Mouse (Mus musculus) erythroid progenitor cell, adult 5-6 weeks (primary cell): ENCODE results near the gene Pde4d. TPM values are rescaled to one million over a fixed set of nuclear protein-coding genes. Genes with fewer than 3 reads are reported as not detected.
"Not testable (repeated sequence)": the region's sequence is repeated elsewhere in the genome, so short reads cannot be mapped to it uniquely, and the experiment has no call there.

Source experiments
- ATAC-seq: replicated peaks from 2 replicates; pipeline ENCODE4 v1.8.0; 2016; ENCODE audit warnings: moderate number of reproducible peaks, mild to moderate bottlenecking, moderate TSS enrichment, inconsistent platforms; ENCODE audit not compliant: poor library complexity, low FRiP score, severe bottlenecking
- total RNA-seq, 2 experiments: library from RNA; stranded (forward) in 1 of 2; stranded (reverse) in 1 of 2; fragments of 150-400 nt in 1 of 2; fragments of 186-747, 209-891 nt in 1 of 2; gene quantifications; 2 replicates each; pipeline versions ENCODE4 v1.2.3 to v1.2.4; 2015 to 2017; ENCODE audit warnings: low replicate concordance in 2 of 2

Pde4d gene
- total RNA-seq, 2 experiments from 2014 or later = 61.3 to 82.2 TPM

DNA sequence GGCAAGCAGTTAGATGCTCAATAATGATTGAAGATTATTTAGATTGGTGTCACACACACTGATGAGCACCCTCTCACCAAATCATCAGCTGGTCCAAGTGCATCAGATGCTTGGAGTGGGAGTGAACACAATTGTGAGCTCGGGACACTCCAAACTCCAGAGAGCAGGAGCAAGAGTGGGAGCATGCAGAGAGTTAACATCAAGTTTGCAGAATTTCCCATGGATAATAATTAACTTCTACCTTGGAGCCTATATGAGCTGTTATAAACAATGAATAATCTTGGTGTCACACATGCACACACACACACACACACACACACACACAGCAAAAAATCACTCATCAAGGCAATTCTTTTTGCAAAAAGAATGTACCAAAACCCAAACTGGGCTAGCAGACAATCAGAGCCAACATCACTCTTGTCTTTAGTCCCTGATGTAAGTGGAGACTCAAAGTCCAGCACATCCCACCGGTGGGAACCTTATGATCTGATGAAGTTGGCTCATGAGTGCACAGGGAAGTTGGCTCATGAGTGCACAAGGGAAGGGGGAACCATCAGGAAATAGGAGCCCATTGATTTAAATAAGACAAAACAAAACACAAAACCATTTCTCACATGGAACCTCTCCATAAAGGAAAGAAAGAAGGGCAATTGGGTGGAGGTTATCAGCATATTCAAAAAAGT lies 1391.5 kb downstream of the Pde4d start:
- no peak for ATAC-seq

DNA sequence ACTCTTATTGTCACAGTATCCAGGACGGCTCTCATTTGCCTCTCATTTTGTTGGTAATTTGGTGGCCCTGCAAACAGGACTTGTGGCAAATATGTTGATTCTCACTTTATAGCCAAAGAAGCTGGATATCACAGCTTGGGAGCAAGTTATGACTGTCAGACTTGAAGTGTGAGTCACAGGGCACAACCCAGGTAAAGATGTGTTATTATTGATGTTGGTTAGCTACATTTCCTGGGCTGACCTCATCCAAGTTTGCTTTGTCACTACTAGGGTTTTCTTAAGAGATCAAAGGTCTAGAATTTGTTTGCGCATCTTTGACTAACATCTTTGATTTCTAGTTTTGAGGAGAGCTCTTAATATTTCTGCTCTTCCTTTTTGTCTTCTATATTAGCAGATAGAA lies 1393.2 kb downstream of the Pde4d start:
- ATAC-seq = no peak

DNA sequence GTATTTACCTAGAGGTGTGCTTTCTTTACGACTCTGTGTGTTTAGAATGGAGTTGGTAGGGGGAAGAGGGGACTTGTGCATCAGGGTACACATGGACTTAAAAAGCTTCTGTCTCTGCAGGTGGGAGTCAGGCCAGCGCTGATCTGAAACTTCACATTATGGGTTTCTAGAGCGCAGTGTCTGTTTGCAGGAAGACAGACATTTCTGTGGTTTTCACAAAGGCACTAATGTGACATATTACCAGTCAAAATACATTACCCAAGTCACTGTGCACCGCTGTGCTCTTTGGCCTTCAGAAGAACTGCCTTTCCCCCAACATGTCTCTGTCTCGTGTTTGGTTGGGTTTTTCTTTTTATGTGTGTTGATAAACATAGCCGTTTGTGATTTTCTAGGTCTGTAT lies 1395.1 kb downstream of the Pde4d start:
- no peak for ATAC-seq

DNA sequence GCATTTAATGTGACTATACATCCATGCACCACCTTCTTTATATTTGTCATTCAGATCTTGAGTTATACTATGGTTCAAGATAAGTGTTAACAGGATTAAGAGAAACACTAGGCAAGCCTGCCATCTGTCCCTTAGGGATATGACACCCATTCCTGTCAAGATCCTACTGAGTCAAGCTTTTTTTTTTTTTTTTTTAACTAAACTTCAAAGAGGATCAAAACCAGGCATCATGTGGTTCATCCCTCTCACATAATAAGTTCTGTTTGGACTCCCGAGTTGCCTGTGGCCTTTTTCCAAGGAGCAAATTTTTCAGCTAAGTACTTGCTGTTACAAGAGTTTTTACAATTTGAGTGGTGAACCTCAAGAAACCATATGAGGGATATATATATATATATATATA lies 1414.1 kb downstream of the Pde4d start:
- ATAC-seq = no peak

DNA sequence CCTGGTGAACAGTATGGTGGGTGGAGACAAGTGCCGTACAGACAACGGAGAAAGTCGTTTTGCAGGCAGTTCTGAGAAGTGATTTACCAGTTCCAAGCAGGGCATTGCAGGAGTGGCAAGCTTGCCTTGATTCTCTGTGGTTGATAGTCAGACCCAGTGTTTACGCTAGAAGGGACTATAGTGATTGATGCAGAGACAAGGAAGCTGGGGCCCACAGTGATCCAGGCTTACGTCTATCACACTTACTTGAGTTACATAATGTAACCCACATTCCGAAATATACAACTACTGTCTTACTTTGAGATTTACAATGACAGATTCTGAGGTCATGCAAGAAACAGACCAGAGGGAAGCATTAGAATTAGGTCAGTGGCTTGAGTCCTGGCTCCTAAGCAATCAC lies 1414.6 kb downstream of the Pde4d start:
- ATAC-seq = no peak

DNA sequence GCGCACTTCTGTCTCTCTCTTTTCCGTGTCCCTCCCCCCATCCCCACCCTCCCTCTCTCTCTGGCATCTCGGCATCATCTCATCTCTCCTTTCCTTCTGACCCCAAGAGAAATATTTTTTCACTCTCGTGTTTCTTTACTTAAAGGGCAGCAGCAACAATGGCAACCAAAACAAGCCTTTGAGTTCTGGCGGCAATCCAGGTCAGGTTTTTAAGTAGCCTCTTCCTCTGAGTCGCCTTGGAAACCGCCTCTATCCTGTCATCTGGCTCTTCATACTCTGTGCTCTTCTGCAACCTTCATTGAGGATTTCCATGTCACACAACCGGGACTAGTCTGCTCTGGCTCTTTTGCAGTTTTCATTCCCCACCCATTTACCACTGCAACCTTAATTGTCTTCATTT lies 1430.6 kb downstream of the Pde4d start:
- no peak for ATAC-seq

DNA sequence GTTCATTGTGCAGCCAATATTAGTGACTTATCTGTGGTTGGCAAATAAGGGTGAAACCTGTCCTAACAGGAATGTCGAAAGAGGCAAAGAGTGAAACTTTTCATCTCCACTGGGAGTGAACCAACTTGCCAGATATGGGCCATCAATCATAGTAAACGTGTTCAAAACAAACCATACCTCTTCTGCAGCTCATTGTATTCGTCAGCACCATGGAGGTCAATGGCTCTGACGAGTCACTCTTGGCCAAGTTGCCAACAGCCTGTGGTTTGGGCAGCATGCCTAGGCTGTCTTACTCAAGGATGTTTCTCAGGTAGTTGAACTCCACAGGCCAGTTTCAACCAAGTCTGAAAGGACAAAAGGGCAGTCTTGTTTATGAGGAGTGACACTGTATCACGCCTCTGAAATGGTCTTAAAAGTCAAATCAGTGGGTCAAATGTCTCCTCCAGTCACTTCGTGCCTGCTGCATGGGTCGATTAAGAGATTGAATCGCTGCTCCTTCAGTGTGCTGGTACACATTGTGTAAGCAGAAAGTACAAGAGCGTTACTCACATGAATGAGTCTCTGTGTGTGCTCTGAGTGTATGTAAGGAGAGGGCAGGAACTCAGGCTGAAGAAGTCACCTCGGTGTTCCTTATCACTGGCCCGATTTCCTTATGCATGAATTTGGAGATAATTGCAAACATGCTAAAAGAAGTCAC lies 1431.6 kb downstream of the Pde4d start:
- no peak for ATAC-seq

DNA sequence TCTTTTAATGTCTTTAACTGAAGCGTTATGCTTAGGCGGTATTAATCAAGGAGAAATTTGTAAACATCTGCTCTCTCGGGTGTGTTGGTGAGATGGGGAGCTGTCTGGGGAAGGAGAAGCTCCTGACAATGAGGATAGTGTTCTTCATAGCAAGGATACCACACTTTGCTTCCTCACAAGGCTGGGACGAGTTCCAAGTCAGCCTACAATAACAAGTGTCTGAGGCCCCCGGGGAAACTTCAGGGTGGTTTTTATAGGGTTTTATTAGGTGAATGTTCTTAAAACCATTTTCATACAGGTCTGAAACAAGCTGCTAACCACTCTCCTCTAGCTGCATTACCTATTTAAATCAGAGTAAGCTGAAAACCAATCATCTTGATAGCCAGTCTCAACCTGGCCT lies 1433.9 kb downstream of the Pde4d start:
- no peak for ATAC-seq

DNA sequence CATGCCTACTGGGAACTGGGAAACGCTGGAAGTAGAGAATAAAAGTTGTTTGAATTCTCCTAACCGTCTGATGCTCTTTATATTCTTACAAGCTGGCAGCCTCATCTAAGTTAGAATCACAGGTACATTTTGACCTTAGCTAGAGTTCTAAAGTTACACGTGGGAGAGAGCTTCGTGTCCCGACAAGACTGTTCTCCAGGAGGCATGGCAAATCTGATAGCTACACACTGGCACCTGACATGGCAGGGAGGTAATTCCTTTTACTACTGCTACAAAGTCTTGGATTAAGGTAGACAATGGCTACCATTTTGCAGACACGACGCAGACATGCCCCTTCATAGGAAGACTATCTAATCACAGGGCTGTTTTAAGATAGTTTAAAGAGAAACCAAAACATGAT lies 1435.1 kb downstream of the Pde4d start:
- ATAC-seq = no peak

DNA sequence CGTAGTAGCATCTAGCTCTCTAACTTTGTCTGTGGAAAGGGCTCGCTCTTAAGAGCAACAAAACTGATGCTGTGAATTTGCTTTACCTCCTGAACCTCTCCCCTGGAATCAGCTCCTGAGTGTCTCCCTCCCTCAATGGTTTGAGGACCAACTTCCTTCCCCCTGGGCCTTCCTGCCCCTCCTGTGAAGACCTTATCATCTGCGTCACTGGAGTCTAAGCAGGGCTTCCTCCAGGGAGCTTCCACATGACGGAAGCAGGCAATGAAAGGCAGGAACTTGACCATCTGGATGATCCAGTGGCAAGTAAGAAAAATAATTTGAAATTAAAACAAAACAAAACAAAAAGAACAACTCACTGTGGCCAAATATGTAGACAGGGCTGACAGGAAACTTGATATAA lies 1438.5 kb downstream of the Pde4d start:
- no peak for ATAC-seq

DNA sequence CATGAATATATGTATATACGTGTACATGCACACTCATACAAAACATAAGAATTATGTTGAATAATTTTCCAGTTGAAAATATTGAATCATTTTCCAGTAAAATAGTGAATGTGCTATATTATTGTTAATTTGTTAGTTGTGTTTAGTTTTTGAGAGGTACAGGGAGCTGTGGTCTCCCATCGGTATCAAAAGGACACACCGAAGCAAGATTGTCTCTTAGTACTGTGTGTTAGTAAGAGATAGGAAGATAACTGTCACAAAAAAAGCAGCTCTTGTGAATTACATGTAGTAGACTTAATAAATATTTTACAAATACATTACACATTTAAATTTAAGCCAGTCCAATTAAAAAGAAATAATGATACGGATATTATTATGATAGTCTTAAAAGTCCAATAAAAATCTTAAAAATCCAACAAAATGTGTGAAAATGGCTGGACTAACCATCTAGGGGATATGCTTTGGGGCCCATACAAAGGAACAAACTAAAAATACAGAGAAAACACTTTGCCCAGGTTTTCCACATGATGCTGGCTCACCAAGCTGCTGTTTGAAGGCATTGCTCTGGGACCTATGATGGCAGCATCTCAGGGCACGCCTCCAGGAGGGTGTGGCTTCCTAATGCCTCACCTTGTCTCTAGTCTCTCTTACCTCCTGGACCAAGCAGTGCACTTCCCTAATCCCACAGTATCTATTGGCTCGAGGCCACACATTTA lies 1441.6 kb downstream of the Pde4d start:
- ATAC-seq = peak; percentile 68

DNA sequence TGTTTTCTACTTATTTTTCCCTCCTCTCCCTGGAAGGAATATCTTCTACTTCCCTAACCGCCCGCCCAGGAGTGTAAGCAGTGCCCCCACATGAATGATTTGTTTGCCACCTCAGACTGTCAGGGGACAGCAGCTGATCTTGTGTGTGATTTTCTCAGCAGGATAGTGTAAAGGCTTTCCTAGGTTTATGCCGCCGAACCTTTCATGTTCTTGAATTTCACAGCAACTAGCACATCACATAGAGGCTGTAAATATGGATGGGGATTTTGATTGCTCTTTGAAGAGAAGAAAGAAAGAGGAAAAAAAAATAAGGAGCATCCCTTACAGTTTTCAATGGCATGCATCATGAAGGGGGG lies 1442.1 kb downstream of the Pde4d start:
- no peak for ATAC-seq

DNA sequence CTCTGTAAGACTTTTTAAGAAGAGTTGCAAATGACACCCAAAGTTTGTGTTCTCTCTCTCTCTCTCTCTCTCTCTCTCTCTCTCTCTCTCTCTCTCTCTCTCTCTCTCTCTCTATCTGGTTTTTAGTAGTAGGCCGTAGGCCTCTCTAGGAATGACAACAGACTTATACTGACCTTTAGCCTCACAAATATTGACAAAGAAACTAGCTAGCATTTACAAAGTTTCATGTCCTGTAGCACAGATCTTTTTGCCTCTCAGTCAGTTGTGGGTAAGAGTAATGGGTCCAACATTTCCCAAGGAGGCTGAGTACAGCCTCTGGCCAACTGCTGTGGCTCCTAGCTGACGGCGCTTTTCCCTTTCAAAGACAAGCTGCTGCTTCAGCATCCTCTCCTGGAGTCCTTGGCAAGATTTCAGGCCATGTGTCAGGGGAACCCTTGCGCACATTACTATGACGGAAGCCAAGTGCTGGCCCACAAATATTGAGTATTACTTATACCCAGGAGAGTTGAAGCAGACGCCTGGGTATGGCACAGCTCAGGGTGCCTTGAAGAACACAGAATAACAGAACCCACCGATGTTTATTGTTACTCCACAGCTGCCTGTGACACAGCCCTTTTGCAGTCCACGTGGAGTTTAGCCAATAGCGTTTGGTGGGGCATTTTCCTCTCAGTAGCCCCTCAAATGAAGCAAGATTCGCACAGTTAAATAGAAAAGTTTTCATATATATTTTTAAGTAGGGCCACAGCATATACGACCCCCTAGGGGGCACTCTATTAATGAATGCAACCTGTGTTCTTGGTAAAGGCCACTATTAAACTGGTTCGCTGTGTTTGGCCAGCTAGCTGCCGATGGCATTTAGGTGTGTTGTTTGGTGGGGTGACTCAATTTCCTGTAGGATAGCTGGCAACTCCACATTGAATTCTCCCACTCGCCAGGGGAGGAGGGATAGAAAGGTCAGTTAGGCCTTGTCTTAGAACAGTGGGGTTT lies 1450.0 kb downstream of the Pde4d start:
- no peak for ATAC-seq

DNA sequence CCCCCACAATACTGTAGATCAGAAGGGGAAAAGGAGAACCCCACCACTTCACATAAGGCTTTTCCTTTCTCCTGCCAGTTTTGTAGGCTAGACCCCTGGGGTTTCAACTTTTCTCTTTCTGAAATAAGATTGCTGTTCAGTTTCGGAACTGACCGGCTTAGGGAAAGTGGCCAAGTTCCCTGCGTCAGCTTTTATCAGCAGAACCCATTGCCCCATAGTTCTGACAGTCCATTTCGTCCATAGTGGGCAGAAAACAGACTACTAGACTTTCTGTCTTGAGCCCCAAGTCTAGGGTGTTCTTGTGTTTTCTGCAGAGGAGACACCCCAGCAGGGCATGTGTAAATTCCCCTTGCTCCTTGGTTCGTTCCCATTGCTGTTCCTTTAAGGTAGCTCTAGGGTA lies 1452.1 kb downstream of the Pde4d start:
- ATAC-seq = no peak

DNA sequence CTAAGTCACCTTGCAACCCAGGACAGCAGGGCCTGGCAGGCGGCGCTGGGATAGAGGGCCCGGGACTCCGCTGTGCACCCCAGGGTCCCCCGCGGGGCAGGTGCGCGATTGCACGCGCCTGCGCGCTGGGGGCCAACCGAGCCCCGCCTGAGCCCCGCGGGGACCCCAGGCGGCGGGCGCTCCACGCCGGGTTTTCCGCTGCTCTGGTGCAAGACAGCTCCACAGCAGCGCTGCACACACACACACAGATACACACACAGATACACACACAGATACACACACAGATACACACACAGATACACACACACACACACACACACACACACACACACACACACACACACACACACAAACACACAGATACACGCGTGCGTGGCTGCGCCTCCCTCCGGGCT lies 1452.7 kb downstream of the Pde4d start:
- not testable (repeated sequence) for ATAC-seq

DNA sequence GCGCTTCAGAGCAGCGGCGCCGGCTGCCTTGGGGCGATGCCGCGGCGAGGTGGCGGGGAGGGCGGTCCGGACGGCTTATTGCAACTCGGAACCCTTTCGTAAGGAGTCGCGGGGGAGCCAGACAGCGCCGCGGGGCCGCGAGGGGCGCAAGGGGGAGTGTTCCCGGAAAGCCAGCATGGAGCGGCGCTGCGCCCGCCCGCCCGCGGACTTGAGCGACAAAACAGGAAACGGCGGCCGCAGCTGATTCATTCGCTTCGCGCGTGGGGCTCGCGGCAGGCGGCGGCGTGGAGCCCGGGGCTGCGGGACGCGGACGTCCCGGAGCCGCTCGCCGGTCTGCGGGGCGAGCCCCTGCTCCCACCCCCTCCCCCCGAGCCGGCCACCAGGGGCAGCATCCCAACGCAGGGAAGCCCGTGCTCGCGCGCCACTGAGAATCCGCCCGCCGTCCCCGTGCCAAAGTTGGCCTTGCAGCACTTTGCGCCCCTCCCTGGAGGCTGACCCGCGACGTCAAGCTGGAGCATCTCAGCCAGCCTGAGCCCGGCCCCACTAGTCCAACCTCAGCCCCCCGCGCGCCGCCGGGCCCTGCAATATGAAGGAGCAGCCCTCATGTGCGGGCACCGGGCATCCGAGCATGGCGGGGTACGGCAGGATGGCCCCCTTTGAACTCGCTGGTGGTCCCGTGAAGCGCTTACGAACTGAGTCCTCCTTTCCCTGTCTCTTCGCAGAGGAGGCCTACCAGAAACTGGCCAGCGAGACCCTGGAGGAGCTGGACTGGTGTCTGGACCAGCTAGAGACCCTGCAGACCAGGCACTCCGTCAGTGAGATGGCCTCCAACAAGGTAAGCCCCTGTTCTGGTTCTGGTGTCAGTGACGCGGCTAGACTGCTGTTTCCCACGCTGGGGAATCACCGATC lies 1453.4 kb downstream of the Pde4d start:
- 0 out of 2 replicates have a peak, but pooled peaks have one; percentile 25 for ATAC-seq

DNA sequence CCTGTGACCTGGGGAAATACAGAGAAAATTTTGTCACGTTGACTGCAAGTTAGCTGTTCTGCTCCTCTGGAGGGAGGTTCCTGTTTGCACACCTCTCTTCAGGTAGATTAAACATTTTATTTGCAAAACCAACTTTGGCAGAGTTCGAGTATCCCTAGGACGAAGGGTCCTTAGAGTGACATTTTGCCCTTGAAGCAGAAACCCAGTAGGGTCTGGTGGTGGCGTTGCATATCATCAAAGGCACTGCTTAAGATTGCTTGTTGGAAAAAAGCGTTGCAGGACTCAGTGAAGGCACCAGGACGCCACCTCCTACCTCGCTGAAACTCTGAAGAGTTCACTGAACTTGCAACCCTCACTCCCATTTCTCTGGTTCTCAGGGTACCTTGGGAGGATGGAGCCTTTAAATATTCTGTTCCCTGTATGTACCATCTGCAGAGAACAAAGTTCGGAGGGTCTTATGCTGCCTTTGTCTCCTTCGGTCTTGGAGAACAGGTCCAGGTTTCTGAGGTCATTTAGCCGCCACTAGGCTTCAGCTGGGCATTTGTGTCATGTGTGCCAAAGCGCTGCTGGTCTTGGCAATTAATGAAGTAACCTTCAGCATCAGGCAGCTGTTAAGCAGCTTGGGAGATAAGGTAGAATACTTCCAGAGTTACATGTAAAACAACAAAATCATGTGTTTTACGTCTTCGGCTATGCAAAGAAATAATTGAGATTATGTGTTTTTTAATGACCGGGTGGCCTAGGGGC lies 1454.2 kb downstream of the Pde4d start:
- no peak for ATAC-seq

DNA sequence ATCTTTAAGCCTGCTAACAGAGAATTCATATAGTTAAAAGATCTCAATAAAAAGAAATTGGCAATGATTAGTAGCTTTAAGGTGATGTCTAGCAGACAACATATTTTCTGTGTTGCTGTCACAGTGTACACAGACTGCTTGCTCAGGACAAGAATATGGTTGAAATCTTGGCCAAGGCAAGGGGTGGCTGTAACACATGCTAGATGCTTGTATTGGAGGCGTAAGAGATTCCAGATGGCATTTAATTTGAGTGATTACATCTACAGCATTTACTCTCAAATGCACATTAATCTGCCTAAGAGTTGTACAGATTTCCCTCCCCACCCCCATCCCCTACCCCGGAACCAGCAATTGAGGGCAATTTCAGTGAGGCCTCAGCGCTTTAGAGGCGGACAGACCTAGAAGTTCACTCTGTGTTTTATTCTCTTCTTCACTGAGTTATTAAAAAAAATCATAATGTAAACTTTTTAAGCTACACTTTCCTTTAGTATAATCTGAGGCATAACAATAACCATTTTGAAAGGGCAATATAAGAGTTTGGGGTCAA lies 1456.7 kb downstream of the Pde4d start:
- ATAC-seq = no peak
